Mouse (Mus musculus) stomach, postnatal 0 days (tissue): ENCODE results near the gene 1700113H08Rik. TPM values are rescaled to one million over a fixed set of nuclear protein-coding genes. Genes with fewer than 3 reads are reported as not detected.

Experiments
- ATAC-seq: fragments of 200-750 bp; cut with Nextera tagmentation; 2 replicates; pipeline ENCODE4 v1.8.0; 2017; ENCODE audit not compliant: low FRiP score, low TSS enrichment
- DNase-seq: peaks from one replicate; pipeline ENCODE4 v3.0.0-alpha.2; 2016; ENCODE audit warnings: low spot score
- H3K27ac ChIP-seq: fragments of 300-500 bp; sonication (generic); replicated peaks from 2 replicates; pipeline ENCODE4 v1.5.1; 2014; ENCODE audit warnings: mild to moderate bottlenecking, control low read depth
- H3K27me3 ChIP-seq: fragments of 300-500 bp; sonication (generic); 2 replicates; pipeline ENCODE4 v1.6.1; 2014; ENCODE audit warnings: low read length; ENCODE audit not compliant: control insufficient read depth, insufficient read depth
- H3K36me3 ChIP-seq: fragments of 300-500 bp; sonication (generic); 2 replicates; pipeline ENCODE4 v1.6.1; 2014; ENCODE audit warnings: low read length, mixed read lengths; ENCODE audit not compliant: control insufficient read depth, insufficient read depth
- H3K4me1 ChIP-seq: fragments of 300-500 bp; sonication (generic); replicated peaks from 2 replicates; pipeline ENCODE4 v1.6.1; 2014; ENCODE audit warnings: antibody characterized with exemption; ENCODE audit not compliant: control insufficient read depth, insufficient read depth
- H3K4me2 ChIP-seq: fragments of 300-500 bp; sonication (generic); replicated peaks from 2 replicates; pipeline ENCODE4 v1.6.1; 2014; ENCODE audit warnings: low read depth, mild to moderate bottlenecking, control low read depth, moderate library complexity
- H3K4me3 ChIP-seq: fragments of 300-500 bp; sonication (generic); 2 replicates; pipeline ENCODE4 v1.5.1; 2014; ENCODE audit warnings: low read depth, low read length, control low read depth
- H3K9ac ChIP-seq: fragments of 300-500 bp; sonication (generic); 2 replicates; pipeline ENCODE4 v1.6.1; 2014; ENCODE audit warnings: mild to moderate bottlenecking, low read length, control low read depth, mixed read lengths
- H3K9me3 ChIP-seq: fragments of 300-500 bp; sonication (generic); 2 replicates; pipeline ENCODE4 v1.6.1; 2016; ENCODE audit warnings: low read length; ENCODE audit not compliant: control insufficient read depth
- CTCF ChIP-seq: IDR thresholded peaks from 2 replicates; pipeline ENCODE4 v1.5.1; 2016; ENCODE audit warnings: antibody characterized with exemption, low read depth, mild to moderate bottlenecking, moderate library complexity
- EP300 ChIP-seq: optimal IDR thresholded peaks from 2 replicates; pipeline ENCODE3; 2016; ENCODE audit warnings: antibody characterized with exemption
- WGBS: fragments of 180-500 bp; shearing (Covaris S2); extraction: QIAGEN DNeasy Blood & Tissue Kit; methylation state at CpG from one replicate; pipeline ENCODE4 v1.1.7; 2014; 5-methylcytosine and 5-hydroxymethylcytosine counted together
- polyA plus RNA-seq: library from polyadenylated mRNA; unstranded; fragments of >200 nt; fragmentation: Nextera tagmentation; extraction: Ambion mirVana; gene quantifications from 2 replicates; pipeline ENCODE4 v1.2.1, GENCODE M21; 2015

Gene 1700113H08Rik
- polyA plus RNA-seq, 1 experiment from 2014 or later: not detected

GRCm38 (mm10) chr10:87110909-87111308 lies 53.1 kb downstream of the 1700113H08Rik start:
- H3K9me3 ChIP-seq: no peaks in the 10 kb centered on the region
- TF ChIP-seq EP300 (no peak), CTCF (no peak)
- no peak overlapping the region for H3K27ac ChIP-seq
- H3K4me1 ChIP-seq: no peaks in the 10 kb centered on the region
- no peak for DNase-seq
- H3K4me2 ChIP-seq: no peak overlapping the region
- no peaks in the 10 kb centered on the region for H3K36me3 ChIP-seq
- H3K27me3 ChIP-seq: no peaks in the 10 kb centered on the region
- H3K9ac ChIP-seq: no peak overlapping the region
- no peak overlapping the region for H3K4me3 ChIP-seq
- 69% methylated on average over 3 of the region's 3 CpGs for WGBS
- ATAC-seq: no peak

- DNase-seq (no peak), ATAC-seq (no peak)
- Histone ChIP-seq H3K4me2 (no peak overlapping the region), H3K9me3 (no peaks in the 10 kb centered on the region), H3K27ac (no peak overlapping the region), H3K27me3 (no peaks in the 10 kb centered on the region), H3K4me1 (no peaks in the 10 kb centered on the region), H3K9ac (no peak overlapping the region), H3K36me3 (no peaks in the 10 kb centered on the region), H3K4me3 (no peak overlapping the region)
- WGBS: 89% methylated on average over 5 of the region's 5 CpGs
- TF ChIP-seq CTCF: no peak
- TF ChIP-seq EP300: no peak
Observed at GRCm38 (mm10) chr10:87125094-87125493, 67.2 kb downstream of the 1700113H08Rik start.

DNA sequence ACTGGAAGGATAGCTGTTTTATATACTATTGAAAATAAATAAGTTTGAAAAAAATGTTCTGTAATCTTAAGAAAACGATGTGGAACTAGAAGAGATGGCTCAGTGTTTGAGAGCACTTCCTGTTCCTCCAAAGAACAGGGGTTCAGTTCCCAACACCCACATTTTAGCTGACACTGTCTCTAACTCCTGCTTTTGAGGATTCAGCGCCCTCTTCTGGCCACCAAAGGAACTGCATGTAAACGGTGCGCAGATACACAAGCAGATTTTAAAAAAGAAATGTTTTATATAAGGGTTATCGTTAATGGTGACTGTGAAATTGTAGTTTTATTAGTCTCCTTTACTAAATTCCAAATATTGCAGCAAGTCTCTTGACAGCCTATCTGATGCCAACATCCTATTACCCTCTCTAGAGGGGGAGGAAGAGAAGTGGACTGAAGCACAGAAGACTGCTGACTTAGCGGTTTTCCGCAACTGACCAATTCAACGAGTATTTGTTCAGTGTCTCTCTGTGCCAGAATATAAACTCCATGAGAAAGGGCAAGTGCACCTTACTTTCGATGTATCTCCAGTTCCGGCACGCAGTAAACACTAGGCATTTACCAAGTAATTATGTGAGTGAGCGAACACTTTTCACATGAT lies 68.5 kb downstream of the 1700113H08Rik start:
- no peaks in the 10 kb centered on the region for H3K36me3 ChIP-seq
- 83% methylated on average over 12 of the region's 12 CpGs for WGBS
- no peak for ATAC-seq

DNA sequence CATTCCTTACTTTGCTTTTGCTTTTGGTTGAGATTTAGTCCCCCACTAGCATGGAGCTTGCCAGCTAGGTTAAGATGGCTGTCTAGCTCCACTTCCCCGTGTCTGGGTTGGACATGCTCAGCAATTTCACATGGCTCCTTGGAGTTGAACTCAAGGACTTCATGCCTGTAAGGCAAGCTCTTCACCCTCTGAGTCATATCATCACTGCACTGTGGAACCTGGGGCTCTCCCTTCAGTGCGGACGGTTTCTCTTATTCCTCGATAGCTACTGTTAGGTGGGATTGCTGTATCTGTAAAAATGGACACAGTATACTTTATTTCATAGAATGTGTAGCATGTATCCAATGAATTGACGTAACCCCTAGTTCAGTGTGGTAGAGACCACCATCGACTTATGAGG lies 93.2 kb downstream of the 1700113H08Rik start:
- ATAC-seq: no peak
- Histone ChIP-seq H3K4me3 (no peak overlapping the region), H3K4me1 (no peaks in the 10 kb centered on the region), H3K4me2 (no peak overlapping the region), H3K27me3 (no peaks in the 10 kb centered on the region), H3K9me3 (no peaks in the 10 kb centered on the region), H3K27ac (no peak overlapping the region), H3K36me3 (no peaks in the 10 kb centered on the region), H3K9ac (no peak overlapping the region)
- TF ChIP-seq CTCF (no peak), EP300 (no peak)
- DNase-seq: no peak
- WGBS: 94% methylated on average over 6 of the region's 6 CpGs

More for the DNA sequence above, 68.5 kb downstream of the 1700113H08Rik start:
- Histone ChIP-seq H3K9ac (no peak overlapping the region), H3K27me3 (no peaks in the 10 kb centered on the region), H3K4me2 (no peak overlapping the region), H3K9me3 (no peaks in the 10 kb centered on the region), H3K4me3 (no peak overlapping the region), H3K27ac (no peak overlapping the region), H3K4me1 (no peaks in the 10 kb centered on the region)
- TF ChIP-seq EP300 (no peak), CTCF (peak; percentile 60)
- DNase-seq: no peak

DNA sequence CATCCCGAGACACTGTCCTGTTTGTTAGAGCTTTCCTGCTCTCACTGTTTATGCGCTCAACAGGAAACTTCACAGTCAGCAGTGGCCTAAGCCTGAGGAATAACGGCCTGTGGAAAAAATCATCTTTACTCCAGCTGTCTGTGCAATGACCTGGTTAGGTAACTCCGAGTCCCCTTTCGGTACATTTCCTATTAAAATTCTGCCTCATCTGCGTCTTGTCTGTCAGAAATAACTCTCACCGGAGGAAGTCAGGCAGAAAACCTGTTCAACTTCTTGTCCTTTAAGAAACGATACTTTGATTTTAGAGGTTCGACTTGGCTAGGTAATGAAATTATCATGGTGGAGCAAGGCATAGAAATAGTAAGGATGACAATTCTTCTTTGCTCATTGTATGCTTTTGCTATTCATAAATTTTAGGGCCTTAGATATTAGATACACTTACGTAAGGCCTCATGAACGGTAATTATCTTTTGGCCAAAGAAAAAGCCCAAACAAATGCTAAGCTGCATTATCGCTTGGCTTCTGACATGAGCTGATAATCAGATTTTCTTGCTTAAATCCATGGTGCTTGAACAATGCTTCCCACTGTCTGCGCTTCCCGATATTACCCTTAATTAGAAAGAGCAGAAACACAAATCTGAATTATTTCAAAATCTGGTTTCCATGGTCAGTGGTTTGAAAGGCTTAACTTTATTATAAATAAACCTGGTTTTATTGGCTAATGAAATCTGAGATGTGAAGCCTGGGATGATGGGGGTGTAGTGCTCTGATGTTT lies 96.1 kb downstream of the 1700113H08Rik start:
- no peak overlapping the region for H3K4me2 ChIP-seq
- WGBS: 69% methylated on average over 14 of the region's 14 CpGs
- H3K27ac ChIP-seq: no peak overlapping the region
- no peaks in the 10 kb centered on the region for H3K9me3 ChIP-seq
- no peak overlapping the region for H3K4me3 ChIP-seq
- H3K4me1 ChIP-seq: no peaks in the 10 kb centered on the region
- DNase-seq: no peak
- no peak for TF ChIP-seq CTCF
- no peak for TF ChIP-seq EP300
- H3K36me3 ChIP-seq: no peaks in the 10 kb centered on the region
- no peaks in the 10 kb centered on the region for H3K27me3 ChIP-seq
- H3K9ac ChIP-seq: no peak overlapping the region
- ATAC-seq: no peak

GRCm38 (mm10) chr10:87159781-87160180 lies 101.9 kb downstream of the 1700113H08Rik start:
- Histone ChIP-seq H3K4me2 (no peak overlapping the region), H3K9ac (no peak overlapping the region), H3K36me3 (no peaks in the 10 kb centered on the region), H3K4me1 (no peaks in the 10 kb centered on the region), H3K27ac (no peak overlapping the region), H3K9me3 (no peaks in the 10 kb centered on the region), H3K4me3 (no peak overlapping the region), H3K27me3 (no peaks in the 10 kb centered on the region)
- ATAC-seq (no peak; the same call in 1 of the 2 replicates), DNase-seq (peak; percentile 23)
- 58% methylated on average over 9 of the region's 9 CpGs for WGBS
- TF ChIP-seq EP300: no peak
- no peak for TF ChIP-seq CTCF
